In genomic region chr3:63297787-63298186, GRCm38 (mm10) we compare ENCODE assay signal across 8 mouse cellular contexts. TPM values are rescaled to one million over a fixed set of nuclear protein-coding genes. Genes with fewer than 3 reads are reported as not detected.
DNase-seq lines count a peak whose midpoint lies in the region; ATAC-seq and TF ChIP-seq lines count a peak whose summit lies in the region.

No protein-coding gene starts in this region.

- H3K36me3 ChIP-seq in heart, embryonic 10.5 days: no peaks in the 10 kb centered on the region
- H3K36me3 ChIP-seq in kidney, embryonic 16.5 days (ENCODE audit: insufficient read depth, low read length): no peaks in the 10 kb centered on the region
- H3K36me3 ChIP-seq in limb, embryonic 14.5 days (ENCODE audit: control insufficient read depth, insufficient read depth, low read length): 0 out of 2 replicates have a peak, but pooled peaks cover 4% of the 10 kb centered on the region

- DNase-seq in 3134 (ENCODE audit: extremely low read depth, insufficient read length, low spot score): peak; percentile 20
- peak; percentile 55 to 90 for DNase-seq in adrenal gland, adult (ENCODE audit: inconsistent age in 2 of 2, low spot score in 1 of 2)
- DNase-seq in embryo, embryonic 11.5 days (ENCODE audit: low read depth, low spot score): peak; percentile 68
- DNase-seq in heart, embryonic 10.5 days (ENCODE audit: low spot score): peak; percentile 77
- peak; percentile 87 for DNase-seq in limb, embryonic 14.5 days (ENCODE audit: low spot score)
- peak; percentile 25 for DNase-seq in retina, adult 2 months (ENCODE audit: low read depth, low spot score)

- 4% methylated on average over 6 of the region's 6 CpGs for WGBS in heart, embryonic 10.5 days
- WGBS in kidney, embryonic 16.5 days: 6% methylated on average over 6 of the region's 6 CpGs
- 5% methylated on average over 6 of the region's 6 CpGs for WGBS in limb, embryonic 14.5 days

- no peak overlapping the region for H3K27ac ChIP-seq in heart, embryonic 10.5 days
- H3K27ac ChIP-seq in kidney, embryonic 16.5 days (ENCODE audit: low read length): no peak overlapping the region
- no peak overlapping the region for H3K27ac ChIP-seq in limb, embryonic 14.5 days (replicated peaks; ENCODE audit: low read depth, low read length)

- no peak for TF ChIP-seq POLR2A in limb, embryonic 14.5 days (IDR thresholded peaks at IDR 0.05; ENCODE audit: borderline replicate concordance, extremely low read depth, insufficient read depth, insufficient read length)

- peak overlapping the region; percentile 40 for H3K4me2 ChIP-seq in kidney, embryonic 16.5 days (replicated peaks; ENCODE audit: low read depth, low read length)
- H3K4me2 ChIP-seq in limb, embryonic 14.5 days (replicated peaks; ENCODE audit: low read depth, low read length, severe bottlenecking): peak overlapping the region; percentile 38

- no peaks in the 10 kb centered on the region for H3K9me3 ChIP-seq in heart, embryonic 10.5 days
- no peaks in the 10 kb centered on the region for H3K9me3 ChIP-seq in kidney, embryonic 16.5 days (ENCODE audit: low read length)
- H3K9me3 ChIP-seq in limb, embryonic 14.5 days (ENCODE audit: control insufficient read depth, low read length): no peaks in the 10 kb centered on the region

- peaks cover 8% of the 10 kb centered on the region for H3K4me1 ChIP-seq in heart, embryonic 10.5 days
- no peaks in the 10 kb centered on the region for H3K4me1 ChIP-seq in kidney, embryonic 16.5 days (ENCODE audit: insufficient read depth, low read length)
- peaks cover 6% of the 10 kb centered on the region; the same call in 1 of the 2 replicates for H3K4me1 ChIP-seq in limb, embryonic 14.5 days (ENCODE audit: control insufficient read depth, insufficient read depth, low read length)

- H3K4me3 ChIP-seq in heart, embryonic 10.5 days: no peak overlapping the region
- peak overlapping the region; percentile 10; the same call in 1 of the 2 replicates for H3K4me3 ChIP-seq in kidney, embryonic 16.5 days (ENCODE audit: low read length)
- H3K4me3 ChIP-seq in limb, embryonic 14.5 days (replicated peaks; ENCODE audit: low read length): peak overlapping the region; percentile 20

- no peak overlapping the region; the same call in 1 of the 2 replicates for H3K9ac ChIP-seq in kidney, embryonic 16.5 days (replicated peaks; ENCODE audit: low read length)
- H3K9ac ChIP-seq in limb, embryonic 14.5 days (ENCODE audit: low read depth, low read length, severe bottlenecking): no peak overlapping the region

- no peak for ATAC-seq in kidney, embryonic 16.5 days (ENCODE audit: low FRiP score, low TSS enrichment)
- ATAC-seq in limb, embryonic 14.5 days (ENCODE audit: low FRiP score, low read depth): peak; percentile 38; the same call in 1 of the 2 replicates
- no peak for ATAC-seq in erythroblast, adult 5-6 weeks (replicated peaks; ENCODE audit: low FRiP score, poor library complexity, severe bottlenecking)

- H3K27me3 ChIP-seq in heart, embryonic 10.5 days (ENCODE audit: insufficient read depth, poor library complexity, severe bottlenecking): no peaks in the 10 kb centered on the region
- H3K27me3 ChIP-seq in kidney, embryonic 16.5 days (ENCODE audit: insufficient read depth, low read length): no peaks in the 10 kb centered on the region; the same call in 1 of the 2 replicates
- no peaks in the 10 kb centered on the region for H3K27me3 ChIP-seq in limb, embryonic 14.5 days (ENCODE audit: control insufficient read depth, insufficient read depth, low read length)

RNA-seq across cellular contexts. Expression of gene Mme, which starts 56.5 kb away (rescaled TPM):
- polyA plus RNA-seq in heart, embryonic 10.5 days (2016; fragmentation: Nextera tagmentation; extraction: Ambion mirVana): 11.4 and 11.8 TPM in 2 replicates
- polyA plus RNA-seq in kidney, embryonic 16.5 days (2015; fragmentation: Nextera tagmentation; extraction: Ambion mirVana): 38.2 and 42.0 TPM in 2 replicates
- polyA plus RNA-seq in limb, embryonic 14.5 days (2012; rRNA removed): 29.4 and 33.1 TPM in 2 replicates
- 54.9 and 62.0 TPM in 2 replicates for polyA plus RNA-seq in limb, embryonic 14.5 days (2014; fragmentation: Nextera tagmentation; extraction: Ambion mirVana)
- total RNA-seq in erythroblast, adult 5-6 weeks (2015; ENCODE audit: low replicate concordance): 0.21 TPM in 1 of 2 replicates, not detected in the other
- 0.34 and 2.1 TPM in 2 replicates for total RNA-seq in erythroblast, adult 5-6 weeks (2017; ENCODE audit: low replicate concordance)

Comparison
In these comparisons a context has a peak if more than half of its experiments do, and no peak if none do; other contexts are left out.
1. DNase-seq: peak in every context shown above with its lines; median percentile 87 in limb, embryonic 14.5 days; 77 in heart, embryonic 10.5 days; 72 in adrenal gland, adult; 68 in embryo, embryonic 11.5 days; 25 in retina, adult 2 months; 20 in 3134.